Mouse (Mus musculus) embryo, embryonic 11.5 days (tissue): ENCODE measurements at regions not wholly inside any gene's neighbourhood (a gene's known extent, or its start where the extent isn't known, plus 50 kb on each side); places are given as distances from the start of the nearest gene placed in this dataset.
A peak's percentile ranks its signal among the peaks of the same experiment; 100 is the strongest.

Source experiments
- DNase-seq: peaks from one replicate; pipeline ENCODE4 v3.0.0-alpha.2; 2012; ENCODE audit warnings: low read depth, low spot score

DNA sequence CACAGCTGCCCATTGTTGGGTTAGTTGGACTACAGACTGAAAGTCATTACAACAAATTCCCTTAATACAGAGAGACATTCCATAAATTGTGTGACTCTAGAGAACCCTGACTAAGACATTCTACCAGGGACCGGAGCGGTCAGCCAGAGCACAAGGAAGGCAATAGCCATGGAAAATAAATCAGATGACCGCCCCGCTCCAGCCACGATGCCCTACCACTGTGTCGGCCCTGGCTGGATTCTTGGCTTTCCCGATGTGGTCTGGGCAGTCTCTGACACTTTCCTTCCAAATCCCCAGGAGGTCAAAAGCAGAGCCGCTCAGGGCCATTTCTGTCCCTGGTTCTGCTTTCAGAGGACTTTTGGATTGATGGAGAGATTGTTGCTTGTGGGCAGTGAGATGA is 57.8 kb downstream of the Lsm3 start:
- no peak for DNase-seq

DNA sequence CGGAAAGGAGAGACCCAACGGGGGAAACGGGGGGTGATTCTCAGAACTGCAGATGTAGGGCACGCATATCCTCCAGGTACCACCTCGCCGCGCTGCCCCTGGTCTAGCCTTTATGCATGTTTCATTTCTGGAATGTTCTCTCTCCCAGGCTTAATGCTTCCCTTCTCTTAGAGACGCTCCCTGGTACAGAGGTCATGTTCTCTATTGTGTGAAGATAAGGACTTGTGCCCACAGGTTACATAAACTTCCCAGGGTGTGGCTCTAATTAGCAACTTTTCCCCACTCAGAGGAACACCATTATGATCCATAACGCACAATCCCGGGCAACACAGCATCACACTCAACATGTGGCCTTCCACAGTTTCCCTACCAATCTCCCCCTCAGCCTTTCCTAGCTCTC is 58.7 kb downstream of the Lsm3 start:
- no peak for DNase-seq

DNA sequence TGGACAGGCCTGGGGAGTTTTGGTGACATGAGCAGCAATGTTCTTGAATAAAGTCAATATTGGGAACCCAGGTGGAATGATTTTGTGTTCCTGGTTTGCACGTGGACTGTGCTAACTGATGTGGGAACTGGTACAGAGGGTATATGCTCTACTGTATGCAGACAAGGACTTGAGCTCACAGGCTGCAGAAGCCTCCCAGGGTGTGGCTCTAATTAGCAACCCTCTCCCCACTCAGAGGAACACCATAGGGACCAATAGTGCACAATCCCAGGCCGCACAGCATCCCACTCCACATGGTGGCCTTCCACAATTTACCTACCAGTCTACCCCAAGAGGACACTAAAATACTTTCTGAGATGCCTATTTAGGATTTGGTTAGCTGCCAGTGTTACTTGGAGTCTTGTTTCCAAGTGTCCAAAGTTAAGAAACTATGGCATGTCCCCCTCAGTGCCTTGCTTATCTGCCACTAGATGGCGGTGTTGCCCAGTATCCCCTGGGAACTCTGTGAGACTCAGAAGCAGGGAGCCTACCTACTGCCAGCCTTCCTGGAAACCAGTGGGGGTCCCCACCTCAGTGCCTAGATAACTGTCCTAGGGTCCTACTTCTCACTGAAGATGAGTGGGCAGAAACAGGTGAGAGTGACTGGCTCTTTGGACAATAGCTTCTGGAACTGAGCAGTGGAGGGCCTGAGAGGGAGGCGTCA is 60.1 kb downstream of the Lsm3 start:
- DNase-seq = peak; percentile 72

DNA sequence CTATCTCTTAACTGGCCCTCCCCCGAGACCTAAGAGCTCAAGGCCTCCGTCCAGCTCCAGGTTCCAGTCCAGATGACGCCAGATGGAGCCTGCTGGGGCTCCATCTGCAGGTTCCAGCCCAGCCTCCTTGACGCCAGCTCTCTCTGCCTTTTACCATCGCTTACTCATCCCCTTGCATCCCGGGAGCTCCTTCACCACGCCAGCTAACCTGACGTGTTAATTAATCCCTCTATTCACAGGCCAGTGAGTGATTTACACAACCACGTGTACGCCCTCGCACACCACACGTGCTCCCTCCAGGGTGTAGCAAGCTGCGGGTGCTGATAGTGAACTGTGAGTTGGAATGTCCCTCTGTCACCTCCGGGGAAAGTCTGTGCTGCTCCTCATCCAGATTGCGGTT is 61.2 kb downstream of the Lsm3 start:
- no peak for DNase-seq

DNA sequence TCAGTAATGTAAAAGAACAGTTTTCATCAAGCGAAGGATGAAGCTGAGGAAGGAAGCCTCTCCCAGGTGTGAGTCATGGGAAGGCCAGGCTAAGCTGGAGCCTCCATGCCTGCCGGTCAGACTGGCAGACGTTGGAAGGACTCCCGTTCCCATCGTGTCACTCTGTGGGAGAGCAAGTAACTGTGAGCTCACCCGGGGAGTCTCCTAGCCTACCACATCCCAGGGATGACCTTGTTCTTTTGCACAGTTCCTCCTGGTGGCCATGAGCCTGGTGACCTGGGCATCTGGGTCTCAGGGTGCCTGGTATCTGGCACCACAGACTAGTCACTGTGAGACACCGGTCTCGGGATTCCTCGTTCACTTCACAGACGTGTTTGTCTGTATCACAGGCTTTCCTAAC is 63.9 kb downstream of the Lsm3 start:
- DNase-seq = no peak

DNA sequence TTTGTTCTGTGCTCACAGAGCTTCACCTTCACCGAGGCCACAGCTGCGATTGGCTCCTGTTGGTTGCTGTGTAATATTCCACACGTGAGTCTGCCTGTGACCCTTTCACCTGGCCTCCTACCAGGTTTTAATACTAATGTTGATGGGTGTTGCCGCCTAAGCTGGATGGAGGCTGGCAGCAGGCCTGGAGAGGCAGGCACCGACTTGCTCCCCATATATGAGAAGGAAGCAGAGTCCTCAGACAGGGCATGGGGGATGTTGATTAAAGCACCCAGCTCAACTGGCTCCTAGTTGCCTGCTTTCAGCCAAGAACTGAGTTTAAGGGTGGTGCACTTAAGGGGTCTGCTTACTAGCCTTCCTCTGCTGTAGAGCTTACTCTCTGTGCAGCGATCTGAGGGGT is 64.9 kb downstream of the Lsm3 start:
- no peak for DNase-seq

DNA sequence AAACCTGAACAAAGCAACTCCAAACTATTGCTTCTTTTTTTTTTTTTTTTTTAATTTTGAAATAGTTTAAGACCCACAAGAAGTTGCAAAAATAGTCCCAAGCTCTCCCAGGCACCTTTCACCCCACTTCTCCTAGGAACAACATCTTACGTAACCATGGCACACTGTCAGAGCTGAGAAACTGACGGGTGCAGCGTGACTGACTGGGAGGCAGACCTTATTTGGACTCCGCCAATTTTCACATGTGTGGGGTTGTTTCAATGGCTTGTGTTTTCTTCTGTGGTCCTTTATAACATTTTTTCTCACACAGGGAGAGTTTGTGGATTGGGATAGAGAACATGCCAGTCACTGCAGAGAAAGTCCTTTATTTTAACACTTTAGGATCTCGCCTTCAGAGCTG is 66.6 kb downstream of the Lsm3 start:
- no peak for DNase-seq

DNA sequence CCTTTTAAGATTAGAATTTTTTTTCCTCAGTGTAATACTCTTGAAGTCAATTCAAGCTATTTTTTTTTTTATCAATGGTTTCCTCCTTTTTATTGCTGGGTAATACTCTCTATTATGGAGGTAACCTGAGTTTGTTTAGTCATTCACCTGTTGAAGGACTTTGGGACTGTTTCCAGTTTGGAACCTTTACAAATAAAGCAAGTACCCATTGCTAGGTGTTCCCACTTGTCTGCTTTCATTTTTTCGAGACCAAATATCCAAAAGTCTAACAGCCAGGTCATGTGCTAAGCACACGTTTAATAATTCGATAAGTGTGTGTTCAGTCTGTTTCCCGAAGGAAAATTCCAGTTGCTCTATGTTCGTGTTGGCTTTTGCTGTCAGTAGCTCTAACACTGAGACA is 67.6 kb downstream of the Lsm3 start:
- DNase-seq = no peak

DNA sequence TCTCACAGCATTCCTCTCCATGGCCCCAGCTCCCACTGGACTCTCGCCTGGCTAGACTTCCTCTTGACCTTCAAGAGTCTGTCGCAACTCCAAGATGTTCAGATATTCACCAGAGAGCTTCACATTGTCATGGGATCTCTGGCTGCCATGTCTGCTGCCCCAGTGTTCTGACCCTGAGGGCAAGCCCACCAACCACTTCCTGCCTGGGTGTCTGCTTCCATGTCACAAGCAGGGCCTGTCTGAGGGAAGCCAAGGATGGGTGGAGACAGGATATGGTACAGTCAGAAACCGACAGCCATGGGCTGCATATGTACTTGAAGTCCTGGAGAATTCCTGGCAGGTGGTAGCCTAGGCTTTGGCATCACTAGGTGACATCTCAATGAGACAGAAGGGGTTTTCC is 69.8 kb downstream of the Lsm3 start:
- no peak for DNase-seq

DNA sequence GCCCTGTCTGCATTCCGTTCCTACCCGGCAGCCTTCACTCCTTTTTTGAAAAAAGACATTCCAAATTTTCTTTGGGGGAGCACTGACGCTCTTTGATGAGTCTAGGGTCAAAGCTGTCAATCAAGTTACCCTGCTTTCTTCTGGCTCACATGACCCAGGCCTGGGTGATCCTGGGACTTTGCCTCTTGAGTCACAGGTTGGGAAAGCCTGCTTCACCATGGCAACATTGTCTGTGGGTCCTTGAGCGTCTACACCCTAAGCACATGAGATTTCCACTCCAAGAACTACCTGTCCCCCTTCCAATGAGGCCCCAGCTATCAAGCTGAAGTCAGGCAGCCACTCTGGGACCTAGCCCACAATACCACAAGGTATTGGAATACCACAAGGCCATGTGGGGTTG is 73.5 kb downstream of the Lsm3 start:
- DNase-seq = no peak

DNA sequence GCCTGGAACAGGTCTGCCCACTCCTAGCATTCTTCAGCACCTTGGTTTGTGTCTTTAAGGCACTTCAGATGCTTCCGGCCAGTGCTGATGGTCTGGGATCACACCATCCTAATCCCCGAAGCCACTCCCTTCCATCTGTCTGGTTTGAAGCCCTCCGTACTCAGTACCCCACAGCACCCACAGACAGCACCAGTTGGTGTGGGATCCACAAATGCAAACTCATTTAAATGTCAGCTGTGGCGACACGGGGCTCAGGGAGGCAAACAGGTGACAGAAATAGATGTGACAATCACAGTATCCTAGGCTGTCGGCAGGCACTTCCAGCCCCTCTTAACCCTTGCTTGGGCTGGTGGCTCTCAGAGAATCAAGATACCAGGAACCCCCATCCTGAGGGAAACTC is 74.7 kb downstream of the Lsm3 start:
- DNase-seq = no peak

DNA sequence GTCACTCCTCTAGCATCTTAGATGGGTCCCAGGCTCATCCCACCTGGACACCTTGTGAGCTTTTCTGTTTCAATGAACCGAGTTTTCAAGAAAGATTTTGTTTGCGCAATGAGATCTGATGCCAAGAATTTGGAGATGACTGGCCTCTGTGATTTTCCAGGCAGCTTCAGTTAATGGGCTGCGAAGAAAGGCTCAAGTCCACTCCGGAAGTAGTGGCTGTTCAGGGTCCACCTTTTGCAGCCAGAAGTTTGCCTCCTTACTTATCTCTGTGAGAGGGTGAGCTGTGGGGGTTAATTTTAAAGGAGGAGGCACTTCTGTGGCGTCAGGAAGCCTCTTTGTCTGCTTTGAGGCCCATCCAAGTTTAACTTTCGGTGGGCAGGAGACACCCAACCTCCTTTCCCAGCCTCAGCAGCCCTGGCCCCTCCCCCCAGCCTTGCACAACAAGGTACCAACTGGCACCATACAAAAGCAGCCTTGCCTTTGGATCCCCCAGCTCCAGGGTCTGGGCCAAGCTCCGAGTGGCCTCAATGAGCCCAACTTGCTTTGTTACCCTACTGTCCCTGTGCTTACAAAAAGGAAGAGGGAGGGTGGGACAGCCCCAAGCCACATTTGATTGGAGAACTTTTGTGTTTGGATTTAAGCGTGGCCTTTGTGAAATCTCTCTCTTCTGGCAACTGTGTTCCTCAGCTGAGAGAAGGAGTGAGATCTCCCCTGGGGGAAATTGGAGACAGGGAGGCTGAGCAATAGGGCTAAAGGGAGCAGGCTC is 75.3 kb downstream of the Lsm3 start:
- DNase-seq = no peak

DNA sequence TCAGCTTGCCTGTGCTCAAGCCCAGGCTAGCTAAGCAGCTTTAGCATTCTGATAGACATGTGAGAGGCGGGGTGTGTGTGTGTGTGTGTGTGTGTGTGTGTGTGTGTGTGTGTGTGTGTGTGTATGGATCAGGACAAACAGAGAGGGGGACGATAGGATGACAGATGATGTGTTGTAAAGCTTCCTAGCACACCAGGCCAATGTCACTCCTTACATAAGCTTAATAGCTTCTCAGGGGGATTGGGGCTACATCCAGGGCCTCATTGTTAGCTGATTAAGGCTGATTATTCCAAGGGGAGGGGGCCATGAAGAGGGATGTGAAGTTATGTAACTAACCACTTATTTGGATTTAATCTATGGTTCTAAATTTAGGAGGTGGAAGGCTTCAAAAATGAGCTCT is 76.9 kb downstream of the Lsm3 start:
- DNase-seq = no peak

DNA sequence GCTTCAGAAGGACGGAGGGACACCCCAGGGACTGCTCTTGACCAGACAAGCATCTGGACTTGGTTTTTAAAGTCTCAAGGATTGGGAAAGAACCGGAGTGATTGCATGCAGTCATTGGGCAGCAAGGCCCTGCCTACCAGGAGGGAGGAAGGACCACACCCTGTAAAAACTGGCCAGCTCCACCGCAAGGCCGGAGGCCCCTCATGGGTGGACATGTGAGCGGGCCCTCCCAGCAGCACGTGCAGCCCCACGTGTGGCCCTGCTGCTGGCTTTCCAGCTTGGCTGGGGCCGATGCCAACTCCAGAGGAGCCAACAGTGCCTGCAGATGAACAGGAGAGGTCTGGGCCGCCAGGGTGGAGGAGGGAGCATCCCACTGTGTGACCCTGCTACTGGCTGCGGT is 83.2 kb downstream of the Lsm3 start:
- no peak for DNase-seq

DNA sequence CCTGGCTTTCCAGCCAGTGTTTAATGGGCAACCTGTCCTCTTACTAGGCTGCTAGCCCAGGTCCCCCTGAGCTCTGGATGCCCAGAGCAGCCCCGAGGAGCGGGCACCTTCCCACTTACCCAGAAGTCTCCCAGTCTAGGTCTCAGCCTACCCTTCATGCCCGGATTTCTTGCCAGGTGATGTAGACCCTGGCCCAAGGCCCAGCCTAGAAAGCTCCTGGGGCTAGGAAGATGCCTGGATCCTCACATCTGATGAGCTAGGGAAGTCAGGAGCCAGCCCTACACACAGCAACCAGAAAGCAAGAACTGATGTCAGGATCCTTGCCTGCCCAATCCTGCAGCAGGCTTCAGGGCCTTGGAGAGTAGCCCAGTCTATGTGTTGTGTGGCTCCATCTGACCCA is 83.7 kb upstream of the Slc6a6 start:
- DNase-seq = no peak

DNA sequence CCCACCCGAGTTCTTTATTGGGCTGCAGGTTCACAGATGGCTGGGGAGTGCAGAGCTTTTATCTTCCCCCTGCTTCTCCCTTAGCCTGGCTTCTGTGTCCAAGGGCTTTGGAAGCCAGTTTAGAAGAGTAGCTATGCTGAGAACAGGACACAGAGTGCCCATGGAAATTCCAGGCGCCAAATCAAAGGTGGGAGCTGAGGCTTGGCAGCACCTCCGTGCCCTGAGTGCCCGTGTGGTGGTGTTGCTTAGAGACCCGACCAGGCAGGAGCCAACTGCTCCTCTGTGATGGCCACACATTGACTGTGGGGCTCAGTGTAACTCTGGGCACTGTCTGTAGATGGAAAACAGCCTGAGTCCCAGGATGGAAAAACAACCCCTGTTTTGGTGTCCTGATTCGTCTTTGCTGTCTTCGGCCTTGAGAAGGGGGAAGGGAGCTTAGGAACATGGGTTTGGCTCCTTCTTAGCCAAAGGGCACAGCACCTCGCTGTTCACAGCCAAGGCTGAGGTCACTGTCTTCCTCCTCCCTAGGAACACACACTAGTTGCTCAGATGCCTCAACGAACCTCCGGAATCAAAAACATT is 77.1 kb upstream of the Slc6a6 start:
- no peak for DNase-seq

DNA sequence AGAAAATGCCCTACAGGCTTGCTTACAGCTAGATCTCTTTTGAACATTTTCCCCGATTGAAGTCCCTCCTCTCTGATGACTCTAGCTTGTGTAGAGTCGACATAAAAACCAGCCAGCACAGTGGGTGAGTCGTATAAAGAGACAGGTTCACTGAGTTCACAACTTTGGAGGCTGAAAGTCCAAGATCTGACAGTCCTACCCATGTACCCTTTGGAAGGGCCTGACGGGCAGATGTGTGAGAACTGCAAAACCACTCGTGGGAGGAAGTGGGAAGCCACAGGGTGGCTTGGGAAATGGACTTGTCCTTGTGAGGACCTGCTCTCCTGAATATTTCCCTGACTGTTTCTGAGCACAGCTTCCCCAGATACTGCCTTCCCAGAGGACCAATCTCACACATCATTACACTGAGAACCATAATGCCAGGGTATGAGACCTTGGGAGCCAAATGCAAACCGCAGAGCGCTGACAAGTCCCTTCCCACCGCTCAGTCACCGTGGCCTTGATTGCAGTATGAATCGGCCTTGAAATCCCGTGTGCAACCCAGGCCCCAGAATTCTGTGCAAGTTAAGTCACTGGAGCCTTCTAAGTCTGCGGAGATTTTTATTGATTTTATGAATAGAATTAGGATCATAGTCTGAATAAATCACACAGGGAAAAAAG is 76.1 kb upstream of the Slc6a6 start:
- no peak for DNase-seq

DNA sequence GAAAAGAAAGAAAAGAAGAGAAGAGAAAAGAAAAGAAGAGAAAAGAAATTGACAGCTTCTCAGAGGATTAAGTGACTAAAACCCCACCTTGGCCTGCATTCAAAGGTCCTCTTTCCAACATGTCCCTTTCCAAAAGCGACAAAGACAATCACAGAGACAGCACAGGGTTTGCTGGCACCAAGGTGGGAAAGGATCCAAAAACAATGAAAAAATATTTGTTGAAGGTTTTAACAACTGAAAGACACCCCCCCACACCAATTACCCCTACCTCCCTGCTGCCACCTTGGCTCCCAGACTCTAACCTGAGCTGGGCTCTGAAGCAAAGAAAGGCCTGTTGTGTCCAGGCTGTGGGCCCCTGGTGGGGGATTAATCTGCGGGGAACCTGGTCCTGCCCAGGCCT is 74.2 kb upstream of the Slc6a6 start:
- no peak for DNase-seq

DNA sequence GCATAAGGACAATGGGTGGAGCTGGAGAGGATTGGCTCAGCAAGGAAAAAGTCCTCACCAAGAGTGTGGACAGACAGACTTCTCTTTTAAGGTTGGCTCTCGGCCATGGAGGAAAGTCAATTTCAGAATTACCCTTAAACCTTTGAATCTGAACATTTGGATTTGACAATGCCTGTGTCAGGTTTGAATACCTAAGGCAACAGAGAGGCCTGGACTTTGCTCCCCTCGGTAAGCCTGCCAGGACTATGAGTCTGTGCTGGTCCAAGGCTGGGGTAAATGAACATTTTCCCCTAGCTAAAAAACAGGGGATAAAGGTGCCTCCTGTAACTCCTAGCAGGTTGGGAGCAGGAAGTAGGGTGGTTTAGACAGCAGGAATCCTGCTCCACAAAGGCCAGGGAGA is 68.8 kb upstream of the Slc6a6 start:
- no peak for DNase-seq

DNA sequence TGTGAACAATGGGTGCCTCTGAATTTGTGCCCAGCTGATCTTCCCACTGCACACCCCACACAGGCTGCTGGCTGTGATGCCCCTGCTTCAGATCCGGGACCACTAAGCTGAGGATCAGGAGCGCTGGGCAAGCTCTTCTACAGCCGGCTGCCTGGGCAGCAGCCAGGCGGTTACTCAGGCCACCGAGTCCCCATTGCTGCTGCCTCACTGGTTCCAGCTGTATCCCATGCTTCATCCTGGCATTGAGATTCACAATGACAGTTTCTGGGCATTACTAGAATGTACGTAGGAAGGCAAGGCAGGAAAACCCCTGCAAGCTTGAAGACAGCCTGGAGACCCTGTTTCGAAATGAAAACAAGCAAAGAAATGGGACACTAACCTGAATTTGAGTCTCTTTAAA is 67.3 kb upstream of the Slc6a6 start:
- no peak for DNase-seq

DNA sequence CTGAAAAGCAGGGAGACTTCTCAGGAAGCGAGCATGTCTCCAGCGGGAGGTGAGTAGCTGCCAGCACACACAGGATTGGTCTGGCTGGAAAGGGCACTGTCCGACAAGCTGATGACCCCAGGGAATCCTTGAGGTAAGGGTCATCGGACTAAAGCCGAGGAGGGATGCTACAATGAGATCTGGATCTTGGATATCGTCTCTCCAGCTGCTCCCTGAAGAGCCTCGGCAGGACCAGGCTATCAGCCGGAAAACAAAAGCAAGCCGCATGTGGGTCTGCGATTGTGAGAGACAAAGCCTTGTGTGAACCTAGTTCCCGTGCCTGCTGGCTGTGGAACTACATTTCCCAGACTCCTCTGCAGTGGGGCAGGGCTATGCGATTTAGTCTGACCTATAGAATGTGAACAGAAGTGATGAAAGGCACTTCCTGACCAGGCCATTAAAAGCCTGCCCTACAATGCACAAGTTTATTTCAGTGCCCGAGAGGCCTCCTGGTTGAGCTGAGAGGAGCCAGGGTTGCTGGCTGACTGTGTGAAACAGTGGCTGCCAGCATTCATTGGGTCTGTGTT is 66.7 kb upstream of the Slc6a6 start:
- peak; percentile 75 for DNase-seq

DNA sequence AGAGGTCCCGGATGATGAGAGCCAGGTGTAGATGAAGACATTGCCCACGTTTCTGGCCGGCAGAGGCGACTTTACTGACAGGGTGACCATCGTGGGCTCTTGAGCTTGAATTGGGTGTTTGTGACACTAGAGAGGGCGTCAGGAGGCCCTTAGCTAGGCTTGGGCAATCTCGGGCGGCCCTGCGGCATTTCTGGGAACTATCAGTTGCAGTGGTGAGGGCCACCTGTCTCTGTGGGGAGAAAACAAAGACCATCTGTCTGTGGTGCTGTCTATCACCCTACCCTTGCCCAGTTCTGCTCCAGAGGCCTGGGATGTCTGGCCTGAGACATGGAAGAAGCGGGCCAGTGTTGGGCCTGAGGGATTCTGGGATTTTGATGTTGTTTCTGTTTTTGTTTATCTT is 66.2 kb upstream of the Slc6a6 start:
- DNase-seq = no peak
